Mouse (Mus musculus) left cerebral cortex, adult 9 months (tissue): ENCODE data around the gene Zfp541.

Experiments
- DNase-seq, 2 experiments: peaks; one replicate each; pipeline ENCODE4 v3.0.0; 2022; ENCODE audit warnings: low spot score in 2 of 2

Zfp541 gene

DNA sequence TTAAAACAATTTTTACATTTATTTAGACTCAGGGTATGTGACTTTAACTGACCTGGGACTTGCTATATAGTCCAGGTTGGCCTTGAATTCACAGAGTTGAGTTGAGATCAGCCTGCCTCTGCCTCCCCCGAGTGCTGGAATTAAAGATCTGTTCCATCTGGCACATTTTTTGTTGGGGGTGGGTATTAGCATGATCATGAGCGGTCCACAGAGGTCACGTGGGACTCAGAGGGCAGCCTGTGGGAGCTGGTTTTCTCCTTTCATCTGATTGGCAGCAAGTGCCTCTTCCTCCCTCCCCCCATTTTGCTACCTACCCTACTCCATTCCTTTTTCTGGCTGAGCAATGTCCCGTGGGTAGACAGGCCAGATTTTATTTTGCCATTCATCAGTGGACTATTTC is 19.0 kb downstream of the Zfp541 start:
- DNase-seq, result no peak

DNA sequence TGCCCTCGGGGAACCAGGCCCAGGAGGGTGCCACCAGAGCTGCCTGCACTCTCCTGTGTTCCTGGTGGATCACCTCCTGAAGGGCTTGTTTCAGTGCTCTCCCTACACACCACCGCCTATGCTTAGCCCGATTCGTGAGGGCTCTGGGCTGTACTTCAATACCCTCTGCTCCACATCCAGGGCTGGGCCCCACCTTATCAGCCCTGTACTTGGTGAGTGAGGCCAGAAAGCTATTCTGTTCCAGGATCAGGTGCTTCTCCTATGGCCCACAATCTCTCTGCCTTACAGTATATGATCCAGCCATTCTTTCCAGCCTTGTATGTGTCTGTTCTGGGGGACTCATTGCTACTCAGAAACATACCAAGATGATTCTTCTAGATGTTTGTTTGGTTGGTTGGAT is 21.7 kb downstream of the Zfp541 start:
- no peak for DNase-seq

DNA sequence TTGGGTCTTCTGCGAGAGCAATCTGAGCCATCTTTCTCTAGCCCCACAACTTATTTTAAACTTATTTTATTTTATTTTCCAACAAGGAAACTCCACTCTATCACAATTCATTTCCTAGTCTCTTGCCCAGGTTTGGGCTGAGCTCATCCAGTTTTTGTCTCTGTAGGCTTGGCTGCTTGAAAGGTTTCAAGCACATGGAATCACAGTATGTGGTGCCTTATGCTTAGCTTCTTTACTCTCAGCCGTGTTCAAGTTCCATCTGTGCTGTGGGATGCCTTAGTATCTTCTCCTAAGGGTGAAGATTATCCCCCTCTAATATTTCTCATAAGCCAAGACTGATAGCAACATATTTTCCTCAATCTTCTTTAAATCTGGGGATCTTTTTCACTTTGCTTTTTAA is 26.0 kb downstream of the Zfp541 start:
- DNase-seq, result no peak

- DNase-seq, result no peak
Observed at GRCm38 (mm10) chr7:16094592-16094991, 33.0 kb downstream of the Zfp541 start.

GRCm38 (mm10) chr7:16098021-16099017 is 36.7 kb downstream of the Zfp541 start, which contains the start of gene Napa:
Gene Napa (plus strand): TSS chr7:16098458.
- peak; percentile 100 for DNase-seq

- DNase-seq, result no peak
Observed at GRCm38 (mm10) chr7:16099901-16100300, 38.3 kb downstream of the Zfp541 start.

GRCm38 (mm10) chr7:16101081-16101480 is 39.5 kb downstream of the Zfp541 start:
- DNase-seq, result no peak

DNA sequence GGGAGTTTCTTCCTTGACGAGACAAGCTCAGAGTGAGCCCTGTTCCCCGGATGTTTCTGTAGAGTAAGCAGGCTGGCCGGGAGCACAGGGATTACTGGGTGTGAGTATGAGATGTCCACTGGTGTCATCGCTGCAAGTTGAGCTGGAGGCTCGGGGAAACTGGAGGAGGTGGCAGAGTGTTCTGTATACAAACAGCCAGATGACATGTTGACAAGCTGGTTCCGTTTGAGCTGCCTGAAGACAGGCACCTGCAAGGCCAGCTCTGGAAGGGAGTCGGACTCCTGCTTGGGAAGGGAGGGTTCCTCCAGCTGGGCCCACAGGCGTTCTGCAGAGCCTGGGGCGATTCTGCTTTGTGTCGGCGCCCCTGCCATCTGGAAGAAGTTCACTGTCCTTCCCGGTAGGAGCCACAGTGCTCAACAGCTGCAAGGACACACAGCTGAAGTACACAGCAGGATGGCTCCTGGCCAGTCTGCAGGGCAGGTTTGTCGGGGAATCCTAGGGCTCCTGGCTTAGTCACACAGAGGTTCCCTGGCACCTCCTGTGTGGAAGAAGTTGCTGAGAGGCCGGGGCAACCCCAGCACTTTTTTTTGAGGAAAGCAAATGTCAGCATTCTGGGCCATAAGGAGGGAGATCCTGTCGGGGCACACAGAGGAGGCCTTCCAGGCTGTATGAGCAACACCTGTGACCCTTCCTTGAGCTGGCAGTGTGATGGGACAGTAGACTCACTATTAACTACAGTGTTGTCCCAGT is 40.3 kb downstream of the Zfp541 start:
- no peak for DNase-seq

DNA sequence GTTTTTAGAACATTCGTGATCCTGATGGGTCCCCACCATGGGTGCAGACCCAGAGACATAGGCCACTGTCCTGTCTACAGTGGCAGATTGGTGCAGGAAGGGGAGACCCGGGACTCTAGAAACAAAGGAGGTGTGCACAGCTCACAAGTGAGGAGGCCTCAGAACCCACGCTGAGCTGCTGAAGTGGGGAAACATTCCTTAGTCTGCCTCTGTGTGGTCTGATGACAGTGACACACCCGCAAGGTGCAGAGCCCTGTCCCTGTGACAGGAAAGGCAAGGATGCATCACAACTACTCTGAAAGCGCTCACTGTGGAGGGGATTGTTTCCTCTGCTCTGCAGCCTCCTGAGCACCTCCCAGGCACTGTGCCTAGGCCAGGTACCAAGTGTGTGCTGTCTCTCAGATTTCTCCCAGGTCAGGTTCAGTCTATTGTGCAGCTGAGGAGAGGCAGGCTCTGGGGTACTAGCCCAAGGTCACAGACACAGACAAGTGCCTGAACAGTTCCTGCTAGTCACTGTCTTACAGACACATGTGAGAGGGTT is 41.1 kb downstream of the Zfp541 start:
- DNase-seq, result no peak

- DNase-seq, result peak; percentile 84 to 88
Observed at GRCm38 (mm10) chr7:16103760-16104159, 42.1 kb downstream of the Zfp541 start.

GRCm38 (mm10) chr7:16104611-16105388 is 43.2 kb downstream of the Zfp541 start:
- no peak for DNase-seq

DNA sequence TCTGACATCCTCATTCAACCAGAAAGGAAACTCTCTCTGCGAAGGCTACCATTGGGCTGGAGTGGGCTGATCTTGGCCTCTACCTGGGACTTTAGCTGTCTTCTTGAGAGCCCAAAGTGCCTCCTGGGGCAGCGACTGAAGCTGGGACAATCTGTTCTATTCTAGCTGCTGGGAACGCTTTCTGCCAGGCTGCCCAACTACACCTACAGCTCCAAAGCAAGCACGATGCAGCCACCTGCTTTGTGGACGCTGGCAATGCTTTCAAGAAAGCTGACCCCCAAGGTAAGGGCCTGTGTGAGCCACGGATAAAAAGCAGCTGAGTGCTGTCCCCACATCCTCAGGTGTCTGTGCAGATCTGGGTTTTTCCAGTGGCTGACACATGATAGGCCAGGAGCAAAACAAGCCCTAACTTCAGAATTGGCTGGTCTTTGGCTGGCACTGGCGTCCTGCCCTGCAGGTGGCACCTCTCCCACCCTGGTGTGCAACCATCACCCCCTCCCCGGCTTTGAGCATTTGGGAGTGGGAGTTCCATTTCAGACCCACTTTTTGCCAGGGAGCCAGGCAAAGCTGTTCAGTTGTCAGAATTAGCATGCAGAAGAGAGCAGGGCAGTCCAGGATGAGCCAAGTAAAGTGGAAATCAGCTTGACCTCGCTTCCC is 47.4 kb downstream of the Zfp541 start:
- DNase-seq, result no peak

- DNase-seq, result no peak
Observed at GRCm38 (mm10) chr7:16110158-16110557, 48.5 kb downstream of the Zfp541 start.

GRCm38 (mm10) chr7:16111284-16112090 is 49.9 kb downstream of the Zfp541 start:
- no peak for DNase-seq

GRCm38 (mm10) chr7:16116418-16116817 is 54.8 kb downstream of the Zfp541 start:
- no peak for DNase-seq

DNA sequence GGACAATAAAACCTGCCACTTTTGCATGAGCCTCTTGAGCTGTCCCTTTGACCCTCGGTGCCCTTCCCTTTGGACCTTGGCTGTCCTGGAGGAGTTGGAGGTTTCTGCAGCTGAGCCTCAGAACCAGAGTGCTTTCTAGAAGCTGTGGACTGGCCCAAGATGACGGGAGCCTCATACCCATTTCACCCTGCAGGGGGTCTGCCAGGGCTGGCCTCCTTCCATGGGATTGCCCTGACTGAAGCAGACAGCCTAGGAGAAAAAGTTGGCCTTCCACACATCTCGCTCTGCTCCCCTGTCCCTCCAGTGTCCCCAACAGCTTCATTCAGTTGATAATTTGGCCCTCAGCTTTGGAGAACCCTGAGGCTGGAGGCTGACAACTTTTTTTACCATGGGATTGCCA is 55.5 kb downstream of the Zfp541 start:
- DNase-seq, result no peak

GRCm38 (mm10) chr7:16119569-16120261 is 58.1 kb downstream of the Zfp541 start, which contains the start of gene Kptn:
Gene Kptn (plus strand): TSS chr7:16119895.
- DNase-seq, result peak; percentile 83 to 93

DNA sequence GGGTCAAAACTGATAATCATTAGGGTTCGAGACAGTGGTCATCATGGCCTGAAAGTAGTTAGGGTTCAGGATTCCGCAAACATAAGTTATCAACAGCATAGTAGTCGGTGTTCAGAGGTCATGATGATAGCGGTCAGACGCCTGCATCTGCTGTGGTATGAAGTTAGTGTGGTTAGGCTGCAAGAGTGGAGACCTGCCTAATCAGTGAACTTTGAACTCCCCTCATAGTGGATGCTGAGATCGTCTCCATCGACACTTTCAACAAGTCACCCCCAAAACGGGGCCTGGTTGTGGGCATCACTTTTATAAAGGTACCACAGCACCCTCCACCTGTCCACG is 58.6 kb downstream of the Zfp541 start:
- no peak for DNase-seq

GRCm38 (mm10) chr7:16125829-16126228 is 64.2 kb downstream of the Zfp541 start:
- DNase-seq, result no peak

DNA sequence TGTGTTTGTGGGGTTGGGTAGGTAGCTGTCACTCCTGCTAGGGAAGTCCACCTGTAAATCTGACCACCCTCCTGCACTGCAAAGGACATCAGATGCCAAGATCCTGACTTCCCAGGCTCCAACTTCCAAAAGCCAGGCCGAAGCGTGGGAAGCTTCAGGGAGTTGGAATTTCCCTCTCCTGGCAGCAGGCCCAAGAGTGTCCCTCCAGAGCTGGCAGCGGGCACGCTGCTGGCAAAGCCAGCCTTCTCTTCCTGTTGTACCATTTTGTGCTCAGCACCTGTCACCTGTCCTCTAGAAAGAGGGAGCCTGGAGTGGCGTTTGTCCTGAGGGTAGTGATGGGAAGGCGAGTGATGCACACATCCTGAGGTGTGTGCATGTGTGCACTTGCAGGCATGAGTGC is 66.7 kb downstream of the Zfp541 start:
- DNase-seq, result no peak
